Mouse (Mus musculus) megakaryocyte-erythroid progenitor cell, adult 5-6 weeks (primary cell): ENCODE data around the gene Ly6g5c. TPM values are rescaled to one million over a fixed set of nuclear protein-coding genes. Genes with fewer than 3 reads are reported as not detected.
A peak's percentile ranks its signal among the peaks of the same experiment; 100 is the strongest.

Source experiments
- ATAC-seq: replicated peaks from 2 replicates; pipeline ENCODE4 v1.8.0; 2016; ENCODE audit warnings: mild to moderate bottlenecking, inconsistent platforms; ENCODE audit not compliant: severe bottlenecking, poor library complexity, low FRiP score, low TSS enrichment
- total RNA-seq, 2 experiments: library from RNA; stranded (forward) in 1 of 2; stranded (reverse) in 1 of 2; fragments of 200-1000, 215-1000 nt in 1 of 2; fragments of >200 nt in 1 of 2; fragmentation: Nextera tagmentation in 1 of 2; gene quantifications; 2 replicates each; pipeline ENCODE4 v1.2.3; 2014 to 2017

Gene Ly6g5c
- not detected in 2 replicates for total RNA-seq (2014; fragmentation: Nextera tagmentation)
- not detected in 2 replicates for total RNA-seq (2017)

DNA sequence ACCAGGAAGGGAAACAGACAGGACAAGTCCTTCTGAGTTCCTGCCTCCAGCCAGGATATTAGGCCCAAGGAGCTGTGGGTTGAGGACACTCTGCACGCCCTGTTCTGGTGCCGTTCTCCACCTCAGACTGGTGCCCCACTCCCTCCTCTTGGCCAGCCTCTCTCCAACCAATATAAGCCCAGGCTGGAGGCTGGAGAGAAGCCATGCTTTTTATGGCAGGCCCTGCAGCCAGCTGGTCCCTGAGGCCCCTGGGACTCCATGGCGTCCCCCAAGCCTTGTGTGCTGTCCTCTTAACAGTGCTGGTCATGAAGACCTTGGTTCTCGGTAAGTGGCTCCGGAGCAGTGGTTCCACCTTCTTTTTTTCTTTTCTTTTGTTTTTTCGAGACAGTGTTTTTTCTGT, at the start of gene Ly6g5c:
Ly6g5c (plus strand) TSS at position 183 of the 400 bp plus-strand sequence.
- no peak for ATAC-seq

GRCm38 (mm10) chr17:35058316-35058715, 49.8 kb upstream of the Ly6g5c start:
- ATAC-seq: no peak

DNA sequence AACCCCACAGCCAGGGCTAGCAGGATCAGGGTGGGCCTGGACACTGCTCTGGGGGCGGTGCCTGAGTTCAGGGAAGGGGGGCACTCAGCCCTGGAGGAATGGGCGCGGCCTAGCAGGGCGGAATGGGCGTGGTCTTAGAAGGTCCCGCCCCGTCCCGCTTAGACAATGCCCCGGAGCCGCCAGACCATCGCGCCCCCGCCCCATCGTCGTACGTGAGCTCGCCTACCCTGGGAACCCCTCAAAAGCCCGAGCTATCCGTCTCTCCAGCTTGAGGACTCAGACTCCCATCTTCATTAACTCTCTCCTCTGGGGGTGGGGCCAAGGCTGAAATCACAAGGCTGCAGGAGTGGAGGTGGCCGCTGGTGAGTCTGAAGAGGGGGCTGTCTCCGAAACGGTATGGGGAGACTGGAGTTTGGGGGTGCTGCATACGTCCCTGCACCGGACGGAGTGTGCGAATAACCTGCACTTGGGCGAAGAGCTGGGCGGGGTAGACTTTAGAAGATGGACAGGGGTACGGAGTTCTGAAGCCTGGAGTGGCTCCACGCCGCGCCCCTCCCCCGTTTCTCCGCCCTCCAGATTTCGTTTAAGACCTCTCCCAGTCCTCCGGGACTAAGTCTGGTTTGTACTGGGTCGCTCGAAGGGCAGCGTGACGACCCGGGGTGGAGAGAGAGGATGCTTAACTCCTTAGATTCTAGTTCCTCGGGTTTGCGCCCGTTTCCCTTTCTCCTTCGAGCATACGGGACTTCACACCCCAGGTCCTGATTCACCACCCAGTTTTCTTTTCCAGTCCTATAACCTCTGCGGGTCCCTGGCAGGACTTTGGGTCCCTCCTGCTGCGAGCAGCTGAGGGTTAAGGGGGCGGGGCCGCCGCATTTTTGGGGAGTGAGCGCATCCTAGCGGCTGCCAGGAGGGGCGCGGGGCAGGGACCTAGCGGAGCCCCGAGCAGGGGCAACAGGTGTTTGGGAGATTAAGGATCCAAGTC, 48.9 kb upstream of the Ly6g5c start, which contains the start of gene Ddah2:
Ddah2 (plus strand) TSS at position 125 of the 982 bp plus-strand sequence.
- ATAC-seq: peak; percentile 58

DNA sequence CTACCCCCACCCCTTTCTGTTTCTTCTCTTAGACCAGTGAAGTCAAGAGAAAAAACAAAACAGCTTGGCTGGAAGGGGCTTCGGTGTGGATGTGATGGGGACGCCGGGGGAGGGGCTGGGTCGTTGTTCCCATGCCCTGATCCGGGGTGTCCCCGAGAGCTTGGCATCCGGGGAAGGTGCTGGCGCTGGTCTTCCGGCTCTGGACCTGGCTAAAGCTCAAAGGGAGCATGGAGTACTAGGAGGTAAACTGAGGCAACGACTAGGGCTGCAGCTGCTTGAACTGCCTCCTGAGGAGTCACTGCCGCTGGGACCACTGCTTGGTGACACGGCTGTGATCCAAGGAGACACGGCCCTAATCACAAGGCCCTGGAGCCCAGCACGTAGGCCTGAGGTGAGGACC, 48.0 kb upstream of the Ly6g5c start:
- ATAC-seq: no peak

DNA sequence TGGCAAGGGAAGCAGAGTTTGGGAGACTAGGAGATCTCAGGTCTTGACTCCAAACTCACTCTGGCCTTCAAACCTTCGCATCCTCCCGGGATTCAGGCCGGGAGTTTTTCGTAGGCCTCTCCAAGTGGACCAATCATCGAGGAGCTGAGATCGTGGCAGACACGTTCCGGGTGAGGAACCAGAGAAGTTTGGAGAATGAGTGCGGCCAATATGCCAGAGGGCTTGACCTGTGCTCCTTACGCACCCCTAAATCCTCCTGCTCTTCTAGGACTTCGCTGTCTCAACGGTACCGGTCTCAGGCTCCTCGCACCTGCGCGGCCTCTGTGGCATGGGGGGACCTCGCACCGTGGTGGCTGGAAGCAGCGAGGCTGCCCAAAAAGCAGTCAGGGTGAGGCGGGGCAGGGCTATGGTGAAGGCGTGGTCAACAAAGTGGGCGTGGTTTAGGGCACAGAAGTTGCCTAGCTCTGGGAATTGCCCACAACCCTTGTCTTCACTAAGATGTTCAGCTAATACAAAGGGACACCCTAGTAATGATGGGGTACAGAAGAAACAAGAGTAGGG, 47.3 kb upstream of the Ly6g5c start:
- ATAC-seq: no peak

DNA sequence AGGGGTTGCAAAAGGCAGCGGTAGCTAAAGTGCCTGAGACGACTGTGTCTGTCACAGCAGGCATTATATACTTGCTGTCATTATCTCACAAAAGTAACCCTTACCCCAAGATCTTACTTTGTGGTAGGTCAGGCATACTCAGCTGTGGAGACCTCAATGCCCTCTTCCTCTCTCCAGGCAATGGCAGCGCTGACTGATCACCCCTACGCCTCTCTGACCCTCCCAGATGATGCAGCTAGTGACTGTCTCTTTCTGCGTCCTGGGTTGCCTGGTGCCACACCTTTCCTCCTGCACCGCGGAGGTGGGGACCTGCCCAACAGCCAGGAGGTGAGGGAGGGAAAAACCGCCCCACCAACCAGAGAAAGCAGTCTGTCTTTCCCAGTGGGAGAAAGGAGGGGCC, 46.8 kb upstream of the Ly6g5c start:
- ATAC-seq: no peak

DNA sequence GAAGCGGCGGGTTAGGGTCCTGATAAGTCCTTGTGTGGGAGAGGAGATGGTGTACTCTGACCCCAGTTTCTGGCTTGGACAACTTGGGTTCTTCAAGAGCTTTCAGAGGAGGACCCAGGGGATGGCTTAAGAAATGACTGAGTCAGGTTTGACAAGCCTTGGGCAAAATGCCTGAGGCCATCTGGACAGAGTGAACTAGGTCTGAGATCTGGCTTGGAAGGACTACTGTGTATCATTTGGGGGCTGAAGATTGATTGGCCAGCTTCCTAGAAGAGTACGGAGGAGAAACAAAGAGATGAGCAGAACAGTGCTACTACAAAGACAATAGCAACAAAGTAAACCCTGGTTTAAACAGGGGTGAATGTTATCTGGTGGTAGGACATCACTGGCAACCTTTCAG, 44.6 kb upstream of the Ly6g5c start:
- ATAC-seq: no peak

DNA sequence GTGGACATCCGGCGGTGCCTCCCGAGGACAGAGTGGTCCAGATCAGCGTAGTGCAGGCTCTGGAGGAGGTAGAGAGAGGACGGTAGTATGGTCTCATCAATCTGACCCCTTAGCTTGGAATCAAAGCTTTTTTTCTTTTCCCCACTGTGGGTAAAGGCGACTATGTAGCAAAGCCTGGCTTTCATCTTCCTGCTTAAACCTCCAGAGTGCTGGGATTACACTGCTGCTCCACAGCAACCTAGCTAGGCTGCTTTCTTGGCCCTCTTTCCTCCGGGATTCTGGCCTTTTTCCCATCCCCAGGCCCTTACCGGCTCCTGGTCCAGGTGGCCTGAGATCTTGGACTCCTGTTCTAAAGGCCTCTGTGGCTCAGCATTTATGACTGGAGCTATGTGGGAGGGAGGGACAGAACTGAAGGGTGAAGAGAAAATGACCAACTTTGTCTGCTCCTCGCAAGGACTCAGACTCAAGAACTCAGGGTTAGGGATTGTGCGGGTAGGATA, 43.7 kb upstream of the Ly6g5c start:
- ATAC-seq: no peak

DNA sequence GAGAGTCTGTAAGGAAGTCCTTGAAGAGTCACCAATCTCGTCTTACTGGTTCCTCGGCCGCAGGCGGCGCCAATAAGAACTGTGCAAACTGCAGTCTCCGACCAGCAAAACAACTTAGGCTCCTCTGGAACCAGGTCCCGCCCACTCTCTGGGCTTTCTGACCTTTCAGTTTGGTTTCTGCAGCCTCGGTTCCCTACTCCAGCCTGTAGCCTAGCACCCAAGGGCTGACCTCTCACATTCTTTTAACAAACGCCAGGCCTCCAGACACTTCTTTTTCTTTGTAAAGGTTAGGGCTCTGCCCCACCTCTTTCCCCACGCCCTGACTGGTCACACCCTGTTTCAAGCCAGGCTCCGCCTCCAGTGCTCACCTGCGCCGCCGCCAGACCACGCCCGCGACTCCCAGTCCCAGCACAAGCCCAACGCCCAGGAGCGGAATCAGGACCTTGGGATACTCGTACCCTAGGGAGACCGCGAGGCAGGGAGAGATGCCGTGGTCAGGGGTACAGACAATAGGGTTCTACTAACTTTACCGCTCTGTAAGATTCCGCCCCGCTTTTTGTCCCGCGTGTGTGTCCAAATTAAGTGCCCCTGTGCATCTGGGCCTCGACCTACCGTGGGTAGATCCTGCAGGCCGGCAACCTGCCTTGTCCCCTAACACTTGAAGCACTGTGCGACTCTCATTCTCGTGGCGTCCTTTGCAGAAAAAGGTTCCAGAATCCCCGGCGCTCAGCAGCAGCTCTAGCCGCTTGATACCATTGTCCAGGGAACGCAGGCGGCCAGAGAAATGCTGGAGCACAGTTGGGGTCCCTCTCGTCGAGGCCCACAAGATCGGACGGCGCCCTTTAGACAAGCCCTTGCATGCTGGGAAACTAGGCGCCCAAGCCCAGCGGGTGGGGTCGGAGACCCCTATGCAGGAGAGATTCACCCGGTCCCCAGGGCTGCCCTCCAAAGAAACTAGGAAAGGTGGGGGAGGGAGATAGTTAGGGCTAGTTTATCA, 42.8 kb upstream of the Ly6g5c start, which contains the start of gene Ly6g6c:
Ly6g6c (plus strand) TSS at position 438 of the 997 bp plus-strand sequence.
- 0 out of 2 replicates have a peak, but pooled peaks have one; percentile 12 for ATAC-seq

DNA sequence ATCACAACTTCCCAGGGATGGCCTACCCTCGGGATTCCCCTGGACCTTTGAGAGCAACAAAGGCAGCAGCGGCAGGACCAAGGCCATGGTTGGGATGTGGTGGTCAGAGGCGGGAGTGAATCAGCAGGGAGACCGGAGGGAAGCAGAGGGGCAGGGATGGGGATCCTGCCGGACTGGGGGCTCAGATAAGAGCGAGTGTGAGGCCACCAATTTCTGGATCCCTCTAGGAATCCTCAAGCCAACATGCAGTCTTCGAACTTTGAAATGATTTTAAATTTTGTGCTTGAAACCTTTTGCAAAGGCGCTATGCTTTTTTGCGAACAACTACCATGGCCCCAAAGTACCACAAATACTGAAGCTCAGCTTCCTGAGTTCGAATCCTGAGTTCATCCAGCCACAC, 42.0 kb upstream of the Ly6g5c start, which contains the start of gene Mpig6b:
Mpig6b (minus strand) TSS at position 101 of the 400 bp plus-strand sequence.
- no peak for ATAC-seq

GRCm38 (mm10) chr17:35068213-35068914, 39.7 kb upstream of the Ly6g5c start:
- ATAC-seq: no peak

- ATAC-seq: 0 out of 2 replicates have a peak, but pooled peaks have one; percentile 22
Measured at GRCm38 (mm10) chr17:35070556-35071229, 37.4 kb upstream of the Ly6g5c start.

DNA sequence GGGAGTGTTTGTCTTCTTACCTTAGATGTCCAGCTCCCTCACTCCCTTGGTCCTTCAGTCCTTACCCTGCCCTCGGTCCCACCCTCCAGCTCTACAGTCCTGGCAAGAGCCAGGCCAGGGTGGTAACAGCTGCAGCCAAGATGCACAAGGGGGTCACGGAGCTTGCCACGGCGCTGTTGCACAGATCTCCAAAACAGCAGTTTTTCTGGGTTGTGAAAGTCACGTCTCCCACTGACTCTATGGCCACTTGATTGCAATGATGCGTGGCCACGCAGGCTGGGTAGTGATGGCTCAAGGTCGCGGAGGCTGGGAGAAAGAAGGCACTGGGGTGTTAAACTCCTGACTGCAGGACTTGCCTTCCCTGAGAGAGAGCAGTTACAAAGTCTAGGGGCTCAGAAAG, 36.6 kb upstream of the Ly6g5c start:
- no peak for ATAC-seq

- ATAC-seq: no peak
Measured at GRCm38 (mm10) chr17:35074097-35074496, 34.0 kb upstream of the Ly6g5c start.

DNA sequence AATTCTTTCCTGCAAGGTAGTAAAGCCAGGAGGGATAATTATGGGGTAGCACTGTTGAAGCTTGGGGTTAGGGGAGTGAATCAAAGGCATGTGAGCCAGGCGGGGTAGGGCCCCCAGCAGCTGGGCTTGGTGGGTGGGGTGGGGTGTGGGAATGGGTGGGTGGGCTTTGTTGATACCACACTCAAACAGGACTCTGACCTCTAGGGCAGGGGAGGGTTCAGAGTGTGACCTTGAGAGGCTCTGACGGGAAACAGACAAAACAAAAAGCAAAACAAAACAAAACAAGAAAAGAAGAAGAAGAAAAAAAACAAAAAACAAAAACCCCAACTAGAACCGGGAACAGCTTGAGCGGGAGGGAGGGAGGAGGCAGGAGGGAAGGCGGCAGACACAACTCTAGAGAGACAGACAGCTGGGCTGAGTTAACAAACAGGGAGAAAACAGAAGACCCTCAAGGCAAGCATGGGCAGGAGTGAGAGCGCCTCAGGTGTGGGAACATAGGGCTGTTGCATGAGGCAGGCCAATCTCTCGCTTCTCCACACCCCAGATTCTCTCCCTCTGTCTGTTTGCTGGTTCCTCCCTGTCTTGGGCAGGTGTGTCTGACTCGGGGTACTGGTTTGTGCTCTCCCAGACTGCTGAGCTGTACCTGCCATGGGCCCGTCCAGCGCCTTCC, 31.4 kb upstream of the Ly6g5c start, which contains the start of gene Ly6g6e:
Ly6g6e (plus strand) TSS at position 396 of the 670 bp plus-strand sequence.
- ATAC-seq: no peak

- ATAC-seq: no peak
Measured at GRCm38 (mm10) chr17:35077285-35077684, 30.8 kb upstream of the Ly6g5c start.

DNA sequence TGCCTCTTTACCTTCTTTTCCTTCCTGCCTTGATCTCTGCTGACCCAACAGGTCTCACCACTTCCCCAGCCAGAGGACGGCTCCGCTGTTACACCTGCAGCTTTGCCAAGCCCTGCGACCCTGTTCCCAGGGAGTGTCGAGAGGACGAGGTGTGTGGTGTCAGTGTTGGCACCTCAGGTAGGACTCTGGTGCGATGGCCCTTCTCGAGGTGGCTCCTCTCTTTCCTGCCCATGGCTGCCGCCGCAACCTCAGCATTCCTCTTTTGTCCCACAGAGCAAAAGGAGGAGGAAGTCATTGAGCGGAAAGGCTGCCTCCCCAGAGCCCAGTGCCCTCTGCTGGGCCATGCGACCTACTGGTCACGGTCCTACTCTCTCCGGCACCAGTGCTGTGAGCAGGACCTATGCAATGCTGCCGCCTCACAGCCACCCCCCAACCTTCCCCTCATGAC, 30.3 kb upstream of the Ly6g5c start, which contains the start of gene Ly6g6d:
Ly6g6d (minus strand) TSS at position 280 of the 448 bp plus-strand sequence.
- ATAC-seq: no peak
